Mouse (Mus musculus) limb, embryonic 12.5 days (tissue): Measurements from ENCODE around the gene Gm4756. TPM values are rescaled to one million over a fixed set of nuclear protein-coding genes. Genes with fewer than 3 reads are reported as not detected.
"Not testable (repeated sequence)": the region's sequence is repeated elsewhere in the genome, so short reads cannot be mapped to it uniquely, and the experiment has no call there.

ENCODE experiments used
- ATAC-seq: fragments of 200-750 bp; cut with Nextera tagmentation; 2 replicates; pipeline ENCODE4 v1.8.0; 2017; ENCODE audit warnings: low read depth, moderate TSS enrichment; ENCODE audit not compliant: insufficient number of reproducible peaks, insufficient read depth, low FRiP score, low TSS enrichment
- H3K27ac ChIP-seq: fragments of 300-500 bp; sonication (generic); 2 replicates; pipeline ENCODE4 v1.5.1; 2016; ENCODE audit warnings: mild to moderate bottlenecking, moderate library complexity
- H3K27me3 ChIP-seq: fragments of 300-500 bp; sonication (generic); 2 replicates; pipeline ENCODE4 v1.6.1; 2016; ENCODE audit warnings: mild to moderate bottlenecking, moderate library complexity
- H3K36me3 ChIP-seq: fragments of 300-500 bp; sonication (generic); 2 replicates; pipeline ENCODE4 v1.6.1; 2016; ENCODE audit warnings: mild to moderate bottlenecking, moderate library complexity
- H3K4me1 ChIP-seq: fragments of 300-500 bp; sonication (generic); replicated peaks from 2 replicates; pipeline ENCODE4 v1.6.1; 2016
- H3K4me2 ChIP-seq: fragments of 300-500 bp; sonication (generic); 2 replicates; pipeline ENCODE4 v1.6.1; 2016; ENCODE audit warnings: mild to moderate bottlenecking, moderate library complexity
- H3K4me3 ChIP-seq: fragments of 300-500 bp; sonication (generic); replicated peaks from 2 replicates; pipeline ENCODE4 v1.5.1; 2016; ENCODE audit warnings: mild to moderate bottlenecking
- H3K9ac ChIP-seq: fragments of 300-500 bp; sonication (generic); replicated peaks from 2 replicates; pipeline ENCODE4 v1.6.1; 2016; ENCODE audit warnings: mild to moderate bottlenecking, moderate library complexity
- H3K9me3 ChIP-seq: fragments of 300-500 bp; sonication (generic); 2 replicates; pipeline ENCODE4 v1.6.1; 2016; ENCODE audit warnings: mild to moderate bottlenecking, moderate library complexity
- WGBS: fragments of 180-500 bp; shearing (Covaris S2); methylation state at CpG from one replicate; pipeline ENCODE4 v1.1.7; 2016; 5-methylcytosine and 5-hydroxymethylcytosine counted together
- polyA plus RNA-seq: library from polyadenylated mRNA; unstranded; fragments of >200 nt; fragmentation: Nextera tagmentation; extraction: Ambion mirVana; gene quantifications from 2 replicates; pipeline ENCODE4 v1.2.1, GENCODE M21; 2016

Gene Gm4756
- polyA plus RNA-seq, 1 experiment from 2014 or later = not detected

- H3K9ac ChIP-seq = no peak overlapping the region
- ATAC-seq = no peak
- no peaks in the 10 kb centered on the region for H3K36me3 ChIP-seq
- H3K4me1 ChIP-seq = no peaks in the 10 kb centered on the region; the same call in 1 of the 2 replicates
- no peaks in the 10 kb centered on the region for H3K27me3 ChIP-seq
- H3K9me3 ChIP-seq = no peaks in the 10 kb centered on the region
- no peak overlapping the region for H3K4me3 ChIP-seq
- H3K4me2 ChIP-seq = no peak overlapping the region
- H3K27ac ChIP-seq = no peak overlapping the region
- 90% methylated on average over 14 of the region's 14 CpGs for WGBS
Observed at GRCm38 (mm10) chr12:72648921-72649320, 540 bp downstream of the Gm4756 start.

GRCm38 (mm10) chr12:72638025-72638424 lies 11.4 kb downstream of the Gm4756 start:
- Histone ChIP-seq H3K4me2 (no peak overlapping the region), H3K27ac (no peak overlapping the region), H3K36me3 (no peaks in the 10 kb centered on the region), H3K9ac (no peak overlapping the region), H3K4me1 (no peaks in the 10 kb centered on the region), H3K27me3 (no peaks in the 10 kb centered on the region), H3K4me3 (no peak overlapping the region), H3K9me3 (peaks cover 31% of the 10 kb centered on the region; the same call in 1 of the 2 replicates)
- WGBS = 80% methylated on average over 3 of the region's 3 CpGs
- no peak for ATAC-seq

- WGBS = 94% methylated on average over 7 of the region's 7 CpGs
- Histone ChIP-seq H3K4me3 (no peak overlapping the region), H3K4me1 (no peaks in the 10 kb centered on the region), H3K9me3 (no peaks in the 10 kb centered on the region), H3K4me2 (no peak overlapping the region), H3K36me3 (no peaks in the 10 kb centered on the region), H3K27ac (no peak overlapping the region), H3K9ac (no peak overlapping the region), H3K27me3 (no peaks in the 10 kb centered on the region)
- ATAC-seq = no peak
Observed at GRCm38 (mm10) chr12:72628751-72629150, 20.7 kb downstream of the Gm4756 start.

DNA sequence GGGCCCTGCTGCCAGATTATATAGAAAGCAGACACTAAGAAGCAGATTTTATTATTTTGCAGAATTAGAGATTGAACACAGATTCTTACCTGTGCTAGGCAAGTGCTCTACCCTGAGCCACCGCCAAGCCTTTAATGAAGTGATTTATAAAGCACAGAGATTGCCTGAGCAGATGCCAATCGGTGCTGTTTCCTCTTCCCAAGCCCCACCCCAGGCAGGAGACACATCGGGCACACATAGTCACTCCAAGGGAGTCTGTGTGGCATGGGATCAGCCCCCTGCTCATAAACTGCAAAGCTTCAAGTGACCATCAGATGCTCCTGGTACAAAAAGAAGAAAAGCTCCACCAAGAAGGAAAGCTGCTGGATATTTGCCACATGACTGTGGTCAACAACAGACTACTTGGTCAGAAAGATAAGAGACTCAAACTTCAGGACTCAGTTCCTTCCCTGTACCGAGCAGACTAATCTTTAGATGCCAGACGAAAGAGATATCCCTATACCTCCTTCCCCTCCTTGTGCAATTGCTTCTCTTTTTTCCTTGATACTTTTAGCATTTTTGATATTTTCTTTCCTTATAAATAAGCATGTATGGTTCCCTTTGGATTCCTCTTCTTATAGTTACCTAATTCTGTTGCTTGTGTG lies 26.5 kb downstream of the Gm4756 start:
- 83% methylated on average over 5 of the region's 5 CpGs for WGBS
- Histone ChIP-seq H3K9me3 (no peaks in the 10 kb centered on the region), H3K4me3 (no peak overlapping the region), H3K27ac (no peak overlapping the region), H3K4me1 (no peaks in the 10 kb centered on the region), H3K36me3 (no peaks in the 10 kb centered on the region), H3K4me2 (no peak overlapping the region), H3K27me3 (no peaks in the 10 kb centered on the region), H3K9ac (no peak overlapping the region)
- no peak for ATAC-seq

DNA sequence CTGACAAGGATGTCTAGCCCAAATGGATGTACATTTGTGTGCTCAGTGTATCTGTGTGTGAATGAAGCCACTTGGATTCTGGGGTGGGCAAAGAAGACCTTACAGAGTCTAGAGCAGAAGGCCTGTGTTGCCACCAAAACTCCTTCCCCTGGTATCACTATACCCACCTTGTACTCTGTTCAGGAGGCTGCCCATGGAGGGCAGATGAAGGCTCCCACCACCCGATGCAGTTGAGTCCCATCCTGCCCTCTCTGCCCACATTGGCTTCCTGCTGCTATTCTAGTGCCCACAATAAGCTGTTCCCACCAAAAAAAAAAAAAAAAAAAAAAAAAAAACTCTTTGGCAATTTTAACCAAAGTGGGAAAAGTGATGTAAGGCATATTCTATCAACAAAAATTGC lies 28.0 kb downstream of the Gm4756 start:
- Histone ChIP-seq H3K9me3 (no peaks in the 10 kb centered on the region), H3K4me2 (no peak overlapping the region), H3K4me3 (no peak overlapping the region), H3K27ac (no peak overlapping the region), H3K36me3 (no peaks in the 10 kb centered on the region), H3K9ac (no peak overlapping the region), H3K27me3 (no peaks in the 10 kb centered on the region), H3K4me1 (no peaks in the 10 kb centered on the region)
- 77% methylated on average over 1 of the region's 1 CpGs for WGBS
- no peak for ATAC-seq

GRCm38 (mm10) chr12:72620856-72621255 lies 28.6 kb downstream of the Gm4756 start:
- Histone ChIP-seq H3K27ac (no peak overlapping the region), H3K4me3 (no peak overlapping the region), H3K4me2 (no peak overlapping the region), H3K27me3 (no peaks in the 10 kb centered on the region), H3K4me1 (no peaks in the 10 kb centered on the region), H3K36me3 (no peaks in the 10 kb centered on the region), H3K9me3 (no peaks in the 10 kb centered on the region), H3K9ac (no peak overlapping the region)
- ATAC-seq = no peak
- 92% methylated on average over 7 of the region's 7 CpGs for WGBS

DNA sequence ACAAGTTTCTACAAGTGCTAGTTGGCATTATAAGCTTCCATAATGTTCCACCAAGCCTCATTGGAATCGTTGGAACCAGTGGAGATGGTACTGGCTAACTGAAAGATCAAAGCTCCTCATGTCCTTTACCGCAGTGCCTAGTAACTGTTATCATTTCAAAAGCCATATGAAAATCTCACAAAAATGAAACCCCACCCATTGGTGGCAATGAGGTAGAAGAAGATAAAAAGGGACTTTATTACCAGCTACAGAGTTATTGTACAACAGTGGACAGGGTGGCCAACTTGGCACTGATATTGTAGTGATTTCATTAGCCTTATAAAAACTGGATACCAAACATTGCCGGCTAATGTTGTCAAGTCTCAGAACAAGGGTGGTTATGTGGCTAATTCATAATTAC lies 37.4 kb downstream of the Gm4756 start:
- no peak overlapping the region for H3K4me2 ChIP-seq
- H3K9me3 ChIP-seq = peaks cover 4% of the 10 kb centered on the region; the same call in 1 of the 2 replicates
- WGBS = 93% methylated on average over 3 of the region's 3 CpGs
- no peak overlapping the region for H3K27ac ChIP-seq
- no peak for ATAC-seq
- no peaks in the 10 kb centered on the region for H3K36me3 ChIP-seq
- no peaks in the 10 kb centered on the region for H3K27me3 ChIP-seq
- H3K9ac ChIP-seq = no peak overlapping the region
- no peak overlapping the region for H3K4me3 ChIP-seq
- no peaks in the 10 kb centered on the region for H3K4me1 ChIP-seq

GRCm38 (mm10) chr12:72598731-72599130 lies 50.7 kb downstream of the Gm4756 start:
- H3K4me3 ChIP-seq, H3K27ac ChIP-seq, H3K9ac ChIP-seq, H3K27me3 ChIP-seq, H3K36me3 ChIP-seq, H3K4me1 ChIP-seq, H3K9me3 ChIP-seq, ATAC-seq, H3K4me2 ChIP-seq: not testable (repeated sequence)
- WGBS = 88% methylated on average over 2 of the region's 2 CpGs

GRCm38 (mm10) chr12:72594001-72594400 lies 55.5 kb downstream of the Gm4756 start:
- Histone ChIP-seq H3K36me3 (no peaks in the 10 kb centered on the region), H3K4me2 (no peak overlapping the region), H3K4me1 (no peaks in the 10 kb centered on the region), H3K4me3 (no peak overlapping the region), H3K9me3 (no peaks in the 10 kb centered on the region), H3K27me3 (no peaks in the 10 kb centered on the region), H3K27ac (no peak overlapping the region), H3K9ac (no peak overlapping the region)
- WGBS = 64% methylated on average over 2 of the region's 2 CpGs
- no peak for ATAC-seq

GRCm38 (mm10) chr12:72592991-72593390 lies 56.5 kb downstream of the Gm4756 start:
- H3K36me3 ChIP-seq = no peaks in the 10 kb centered on the region
- no peak overlapping the region for H3K27ac ChIP-seq
- no peaks in the 10 kb centered on the region for H3K27me3 ChIP-seq
- ATAC-seq = no peak
- H3K9me3 ChIP-seq = no peaks in the 10 kb centered on the region
- H3K4me3 ChIP-seq = no peak overlapping the region
- no peak overlapping the region for H3K4me2 ChIP-seq
- H3K9ac ChIP-seq = no peak overlapping the region
- H3K4me1 ChIP-seq = no peaks in the 10 kb centered on the region

- H3K4me1 ChIP-seq = no peaks in the 10 kb centered on the region
- H3K9ac ChIP-seq = no peak overlapping the region
- H3K27ac ChIP-seq = no peak overlapping the region
- H3K4me3 ChIP-seq = no peak overlapping the region
- 92% methylated on average over 1 of the region's 1 CpGs for WGBS
- no peaks in the 10 kb centered on the region for H3K27me3 ChIP-seq
- 0 out of 2 replicates have a peak, but pooled peaks cover 3% of the 10 kb centered on the region for H3K9me3 ChIP-seq
- no peaks in the 10 kb centered on the region; the same call in 1 of the 2 replicates for H3K36me3 ChIP-seq
- H3K4me2 ChIP-seq = no peak overlapping the region
- ATAC-seq = no peak
Observed at GRCm38 (mm10) chr12:72585339-72585738, 64.1 kb downstream of the Gm4756 start.

- H3K9ac ChIP-seq = no peak overlapping the region
- no peaks in the 10 kb centered on the region for H3K4me1 ChIP-seq
- H3K27me3 ChIP-seq = no peaks in the 10 kb centered on the region
- H3K4me3 ChIP-seq = no peak overlapping the region
- peaks cover 6% of the 10 kb centered on the region; the same call in 1 of the 2 replicates for H3K36me3 ChIP-seq
- ATAC-seq = no peak
- no peak overlapping the region for H3K27ac ChIP-seq
- 91% methylated on average over 2 of the region's 2 CpGs for WGBS
- H3K9me3 ChIP-seq = 0 out of 2 replicates have a peak, but pooled peaks cover 3% of the 10 kb centered on the region
- no peak overlapping the region for H3K4me2 ChIP-seq
Observed at GRCm38 (mm10) chr12:72583099-72583498, 66.4 kb downstream of the Gm4756 start.
